Mouse (Mus musculus): ENCODE data around the gene Cadps2. TPM values are rescaled to one million over a fixed set of nuclear protein-coding genes. Genes with fewer than 3 reads are reported as not detected.

The Cadps2 gene
- polyA plus RNA-seq, 1 experiment from 2014 or later: 3.5 TPM

GRCm38 (mm10) chr6:23837127-23837526 is 2.1 kb downstream of the Cadps2 start:
- Histone ChIP-seq H3K36me3 (no peaks in the 10 kb centered on the region), H3K4me3 (no peak overlapping the region), H3K4me2 (replicated peaks) (no peak overlapping the region), H3K27me3 (peaks cover 31% of the 10 kb centered on the region), H3K9me3 (no peaks in the 10 kb centered on the region), H3K9ac (no peak overlapping the region), H3K27ac (no peak overlapping the region), H3K4me1 (peaks cover 4% of the 10 kb centered on the region; the same call in 1 of the 2 replicates)
- ATAC-seq (ENCODE audit: low FRiP score, low read depth): no peak
- WGBS: 84% methylated on average over 5 of the region's 5 CpGs

- H3K9ac ChIP-seq: no peak overlapping the region
- no peak overlapping the region for H3K4me3 ChIP-seq
- H3K36me3 ChIP-seq: no peaks in the 10 kb centered on the region
- peaks cover 4% of the 10 kb centered on the region; the same call in 1 of the 2 replicates for H3K4me1 ChIP-seq
- H3K9me3 ChIP-seq: no peaks in the 10 kb centered on the region
- H3K4me2 ChIP-seq (replicated peaks): no peak overlapping the region
- ATAC-seq (ENCODE audit: low FRiP score, low read depth): no peak
- H3K27me3 ChIP-seq: peaks cover 31% of the 10 kb centered on the region
- WGBS: 62% methylated on average over 2 of the region's 2 CpGs
- no peak overlapping the region for H3K27ac ChIP-seq
Observed at GRCm38 (mm10) chr6:23836694-23837093, 2.5 kb downstream of the Cadps2 start.

GRCm38 (mm10) chr6:23835552-23835951 is 3.7 kb downstream of the Cadps2 start:
- Histone ChIP-seq H3K4me1 (peaks cover 4% of the 10 kb centered on the region; the same call in 1 of the 2 replicates), H3K36me3 (no peaks in the 10 kb centered on the region), H3K4me3 (no peak overlapping the region), H3K4me2 (replicated peaks) (no peak overlapping the region), H3K9me3 (no peaks in the 10 kb centered on the region), H3K27me3 (peaks cover 27% of the 10 kb centered on the region), H3K27ac (no peak overlapping the region), H3K9ac (no peak overlapping the region)
- 84% methylated on average over 4 of the region's 4 CpGs for WGBS
- no peak for ATAC-seq (ENCODE audit: low FRiP score, low read depth)

GRCm38 (mm10) chr6:23830741-23831140 is 8.5 kb downstream of the Cadps2 start:
- 54% methylated on average over 3 of the region's 3 CpGs for WGBS
- H3K9me3 ChIP-seq: no peaks in the 10 kb centered on the region
- no peaks in the 10 kb centered on the region for H3K4me1 ChIP-seq
- H3K36me3 ChIP-seq: no peaks in the 10 kb centered on the region
- H3K4me3 ChIP-seq: no peak overlapping the region
- H3K27me3 ChIP-seq: 0 out of 2 replicates have a peak, but pooled peaks cover 3% of the 10 kb centered on the region
- ATAC-seq (ENCODE audit: low FRiP score, low read depth): no peak
- H3K27ac ChIP-seq: no peak overlapping the region
- H3K9ac ChIP-seq: no peak overlapping the region
- H3K4me2 ChIP-seq (replicated peaks): no peak overlapping the region

- H3K9ac ChIP-seq: no peak overlapping the region
- no peaks in the 10 kb centered on the region for H3K4me1 ChIP-seq
- H3K27ac ChIP-seq: no peak overlapping the region
- H3K9me3 ChIP-seq: no peaks in the 10 kb centered on the region
- H3K36me3 ChIP-seq: no peaks in the 10 kb centered on the region
- H3K4me2 ChIP-seq (replicated peaks): no peak overlapping the region
- no peaks in the 10 kb centered on the region for H3K27me3 ChIP-seq
- WGBS: 80% methylated on average over 2 of the region's 2 CpGs
- no peak overlapping the region for H3K4me3 ChIP-seq
- ATAC-seq (ENCODE audit: low FRiP score, low read depth): no peak
Observed at GRCm38 (mm10) chr6:23829338-23829737, 9.9 kb downstream of the Cadps2 start.

GRCm38 (mm10) chr6:23821819-23822218 is 17.4 kb downstream of the Cadps2 start:
- 81% methylated on average over 5 of the region's 5 CpGs for WGBS
- ATAC-seq (ENCODE audit: low FRiP score, low read depth): no peak
- no peaks in the 10 kb centered on the region for H3K4me1 ChIP-seq

GRCm38 (mm10) chr6:23810087-23810486 is 29.1 kb downstream of the Cadps2 start:
- no peak for ATAC-seq (ENCODE audit: low FRiP score, low read depth)
- Histone ChIP-seq H3K36me3 (no peaks in the 10 kb centered on the region), H3K27me3 (no peaks in the 10 kb centered on the region), H3K9me3 (no peaks in the 10 kb centered on the region), H3K4me1 (no peaks in the 10 kb centered on the region), H3K4me2 (replicated peaks) (no peak overlapping the region), H3K4me3 (no peak overlapping the region), H3K27ac (no peak overlapping the region), H3K9ac (no peak overlapping the region)
- 80% methylated on average over 1 of the region's 1 CpGs for WGBS

More at GRCm38 (mm10) chr6:23821819-23822218, 17.4 kb downstream of the Cadps2 start:
- Histone ChIP-seq H3K27ac (no peak overlapping the region), H3K9ac (no peak overlapping the region), H3K4me2 (replicated peaks) (no peak overlapping the region), H3K4me3 (no peak overlapping the region), H3K27me3 (no peaks in the 10 kb centered on the region), H3K36me3 (no peaks in the 10 kb centered on the region), H3K9me3 (no peaks in the 10 kb centered on the region)

GRCm38 (mm10) chr6:23809344-23809743 is 29.9 kb downstream of the Cadps2 start:
- Histone ChIP-seq H3K36me3 (no peaks in the 10 kb centered on the region), H3K27ac (no peak overlapping the region), H3K9me3 (no peaks in the 10 kb centered on the region), H3K27me3 (no peaks in the 10 kb centered on the region), H3K4me2 (replicated peaks) (no peak overlapping the region), H3K4me1 (no peaks in the 10 kb centered on the region), H3K9ac (no peak overlapping the region), H3K4me3 (no peak overlapping the region)
- 88% methylated on average over 6 of the region's 6 CpGs for WGBS
- no peak for ATAC-seq (ENCODE audit: low FRiP score, low read depth)

- Histone ChIP-seq H3K36me3 (no peaks in the 10 kb centered on the region), H3K4me1 (no peaks in the 10 kb centered on the region), H3K27ac (no peak overlapping the region), H3K9ac (no peak overlapping the region), H3K4me2 (replicated peaks) (no peak overlapping the region), H3K4me3 (no peak overlapping the region), H3K9me3 (no peaks in the 10 kb centered on the region), H3K27me3 (no peaks in the 10 kb centered on the region)
- 84% methylated on average over 7 of the region's 7 CpGs for WGBS
- ATAC-seq (ENCODE audit: low FRiP score, low read depth): no peak
Observed at GRCm38 (mm10) chr6:23805333-23805732, 33.9 kb downstream of the Cadps2 start.

GRCm38 (mm10) chr6:23791822-23792221 is 47.4 kb downstream of the Cadps2 start:
- Histone ChIP-seq H3K9ac (no peak overlapping the region), H3K36me3 (no peaks in the 10 kb centered on the region), H3K4me3 (no peak overlapping the region), H3K9me3 (no peaks in the 10 kb centered on the region), H3K27me3 (no peaks in the 10 kb centered on the region), H3K4me1 (no peaks in the 10 kb centered on the region), H3K27ac (no peak overlapping the region), H3K4me2 (replicated peaks) (no peak overlapping the region)
- ATAC-seq (ENCODE audit: low FRiP score, low read depth): no peak
- WGBS: 77% methylated on average over 3 of the region's 3 CpGs

- no peak overlapping the region for H3K4me2 ChIP-seq (replicated peaks)
- 37% methylated on average over 1 of the region's 1 CpGs for WGBS
- no peak for ATAC-seq (ENCODE audit: low FRiP score, low read depth)
- no peaks in the 10 kb centered on the region for H3K27me3 ChIP-seq
- no peak overlapping the region for H3K4me3 ChIP-seq
- no peak overlapping the region for H3K27ac ChIP-seq
- H3K4me1 ChIP-seq: no peaks in the 10 kb centered on the region
- H3K9ac ChIP-seq: no peak overlapping the region
- no peaks in the 10 kb centered on the region for H3K9me3 ChIP-seq
- no peaks in the 10 kb centered on the region for H3K36me3 ChIP-seq
Observed at GRCm38 (mm10) chr6:23777641-23778040, 61.6 kb downstream of the Cadps2 start.

GRCm38 (mm10) chr6:23762204-23762603 is 77.0 kb downstream of the Cadps2 start:
- Histone ChIP-seq H3K4me2 (replicated peaks) (no peak overlapping the region), H3K27ac (no peak overlapping the region), H3K4me1 (no peaks in the 10 kb centered on the region), H3K4me3 (no peak overlapping the region), H3K9ac (no peak overlapping the region), H3K27me3 (no peaks in the 10 kb centered on the region), H3K9me3 (no peaks in the 10 kb centered on the region), H3K36me3 (no peaks in the 10 kb centered on the region)
- ATAC-seq (ENCODE audit: low FRiP score, low read depth): no peak
- WGBS: 67% methylated on average over 3 of the region's 3 CpGs

- H3K9ac ChIP-seq: no peak overlapping the region
- 83% methylated on average over 2 of the region's 2 CpGs for WGBS
- H3K4me2 ChIP-seq (replicated peaks): no peak overlapping the region
- H3K36me3 ChIP-seq: no peaks in the 10 kb centered on the region
- no peaks in the 10 kb centered on the region for H3K9me3 ChIP-seq
- no peak for ATAC-seq (ENCODE audit: low FRiP score, low read depth)
- no peaks in the 10 kb centered on the region for H3K4me1 ChIP-seq
- no peak overlapping the region for H3K4me3 ChIP-seq
- no peak overlapping the region for H3K27ac ChIP-seq
- H3K27me3 ChIP-seq: no peaks in the 10 kb centered on the region
Observed at GRCm38 (mm10) chr6:23758249-23758648, 81.0 kb downstream of the Cadps2 start.

All from limb, embryonic 13.5 days (tissue).